ENCODE assay signal across 15 mouse cellular contexts in the genomic region with DNA sequence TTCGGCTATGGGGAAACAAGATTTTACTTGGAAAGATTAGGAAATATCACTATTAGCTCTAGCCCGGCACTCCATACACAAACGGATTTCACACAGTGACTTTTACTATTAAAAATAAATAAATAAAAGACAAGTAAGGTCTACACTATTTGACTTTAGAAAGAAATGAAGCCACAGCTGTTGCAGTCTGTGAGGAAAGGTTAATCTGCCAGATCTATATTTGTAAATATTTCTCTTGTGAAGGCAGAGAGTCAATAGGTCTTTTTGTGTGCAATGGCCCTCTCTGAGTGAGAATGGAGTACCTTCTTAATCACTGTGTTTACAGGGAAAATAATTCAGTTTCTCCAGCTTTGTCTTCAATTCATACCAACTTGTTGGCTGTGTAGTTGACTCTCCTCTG.
"Had no signal": no experiment of that assay in that cellular context is flagged by ENCODE, and none has a peak within 500 bp of the region (broad histone marks: within the 10 kb centered on the region; RNA-seq: fewer than 3 reads in every experiment).

No protein-coding gene starts in this region.

- H3K27me3 ChIP-seq: lung, embryonic 15.5 days; midbrain, embryonic 13.5 days; midbrain, embryonic 15.5 days; neural tube, embryonic 12.5 days; stomach, embryonic 15.5 days had no signal

- H3K9ac ChIP-seq: liver, embryonic 14.5 days; lung, embryonic 15.5 days; midbrain, embryonic 13.5 days; midbrain, embryonic 15.5 days; neural tube, embryonic 12.5 days; stomach, embryonic 15.5 days had no signal

- H3K36me3 ChIP-seq: lung, embryonic 15.5 days; midbrain, embryonic 13.5 days; midbrain, embryonic 15.5 days; neural tube, embryonic 12.5 days; stomach, embryonic 15.5 days had no signal

- ATAC-seq: midbrain, embryonic 13.5 days; midbrain, embryonic 15.5 days had no signal

- H3K27ac ChIP-seq: liver, embryonic 14.5 days; lung, embryonic 15.5 days; macrophage; midbrain, embryonic 13.5 days; midbrain, embryonic 15.5 days; neural tube, embryonic 12.5 days; stomach, embryonic 15.5 days; stomach, postnatal 0 days had no signal

- H3K9me3 ChIP-seq: lung, embryonic 15.5 days; megakaryocyte, embryonic 14.5 days; midbrain, embryonic 13.5 days; midbrain, embryonic 15.5 days; neural tube, embryonic 12.5 days; stomach, embryonic 15.5 days had no signal

- H3K4me3 ChIP-seq: lung, embryonic 15.5 days; megakaryocyte, embryonic 14.5 days; midbrain, embryonic 13.5 days; midbrain, embryonic 15.5 days; neural tube, embryonic 12.5 days; stomach, embryonic 15.5 days had no signal

- H3K4me1 ChIP-seq: lung, embryonic 15.5 days; megakaryocyte, embryonic 14.5 days; midbrain, embryonic 13.5 days; midbrain, embryonic 15.5 days; neural tube, embryonic 12.5 days; stomach, embryonic 15.5 days had no signal

- DNase-seq: lung, adult 2 months; lung, postnatal 10 days; right cerebral cortex, postnatal 14 days; thymus, adult 2 months; thymus, postnatal 25 days; thymus, postnatal 4 days had no signal

- H3K4me2 ChIP-seq: lung, embryonic 15.5 days; midbrain, embryonic 13.5 days; midbrain, embryonic 15.5 days; neural tube, embryonic 12.5 days; stomach, embryonic 15.5 days had no signal
